Mouse (Mus musculus): ENCODE measurements at regions not wholly inside any gene's neighbourhood (a gene's known extent, or its start where the extent isn't known, plus 50 kb on each side); places are given as distances from the start of the nearest gene placed in this dataset.

DNA sequence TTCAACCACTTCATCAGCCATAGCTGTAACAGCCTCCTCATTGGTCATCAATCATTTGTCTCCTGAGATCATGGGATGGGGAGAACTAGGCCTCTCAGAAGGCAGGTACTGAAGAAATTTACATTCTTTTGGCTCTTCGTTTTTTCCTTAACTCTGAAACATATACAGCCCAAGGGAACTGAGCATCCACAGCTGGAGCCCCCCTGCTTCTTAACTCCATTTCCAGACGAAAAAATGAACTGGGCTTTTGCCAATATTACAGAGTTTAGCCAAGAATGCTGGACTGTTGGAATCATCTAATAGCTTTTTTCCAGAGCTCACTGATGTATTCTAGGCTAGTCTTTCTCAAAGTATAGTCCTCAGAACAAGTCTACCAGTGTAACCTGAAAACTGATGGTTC, 57.3 kb upstream of the Tmem164 start:
- no peak for DNase-seq (ENCODE audit: low spot score)
